Mouse (Mus musculus) left cerebral cortex, postnatal 10 days (tissue): Measurements from ENCODE around the gene Rpap1. TPM values are rescaled to one million over a fixed set of nuclear protein-coding genes. Genes with fewer than 3 reads are reported as not detected.

Source experiments
- DNase-seq, 2 experiments: peaks; one replicate each; pipeline ENCODE4 v3.0.0; 2021 to 2022; ENCODE audit warnings: low spot score in 2 of 2, mixed read lengths in 1 of 2; ENCODE audit errors: extremely low spot score in 1 of 2
- intact Hi-C: fragments of 180-260 bp; cut with DNase I; formaldehyde crosslinking; loops from one replicate; pipeline ENCODE4 v1.15.1; 2025
- total RNA-seq, 2 experiments: library from RNA; stranded (reverse); gene quantifications; 2 replicates each; pipeline ENCODE4 v1.2.3; 2021

Gene Rpap1
- total RNA-seq, 2 experiments from 2014 or later, result 15.9 to 17.1 TPM

DNA sequence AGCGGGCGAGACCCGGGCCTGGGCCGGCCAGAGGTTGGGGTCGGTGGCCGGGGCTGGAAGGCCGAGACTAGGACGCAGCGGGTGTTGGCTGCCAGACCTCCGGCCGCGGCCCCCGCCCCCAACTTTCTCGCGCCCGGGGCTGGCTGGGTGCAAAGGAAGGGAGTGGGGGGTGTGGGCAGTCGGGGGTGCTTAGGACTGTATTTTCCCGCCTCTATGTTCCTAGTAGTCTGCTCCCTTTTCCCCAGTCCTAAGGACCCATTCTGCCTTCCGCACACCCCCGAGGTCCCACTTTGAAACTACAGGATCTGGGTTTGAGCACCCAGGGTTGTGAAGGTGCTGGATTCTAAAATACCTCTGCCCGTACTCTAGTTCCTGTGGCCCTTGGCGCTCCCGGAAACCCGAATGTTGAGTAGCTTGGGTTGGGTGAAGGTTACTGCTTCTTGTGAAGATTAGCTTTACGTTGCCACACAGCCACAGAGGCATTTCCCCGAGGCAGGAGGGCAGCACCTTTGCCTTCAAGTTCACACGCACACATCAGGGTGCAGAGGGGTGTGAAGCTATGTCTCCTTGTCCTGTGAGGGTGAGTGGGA is 12.7 kb upstream of the Rpap1 start:
- no peak for DNase-seq
- intact Hi-C loops, result no loop called here

DNA sequence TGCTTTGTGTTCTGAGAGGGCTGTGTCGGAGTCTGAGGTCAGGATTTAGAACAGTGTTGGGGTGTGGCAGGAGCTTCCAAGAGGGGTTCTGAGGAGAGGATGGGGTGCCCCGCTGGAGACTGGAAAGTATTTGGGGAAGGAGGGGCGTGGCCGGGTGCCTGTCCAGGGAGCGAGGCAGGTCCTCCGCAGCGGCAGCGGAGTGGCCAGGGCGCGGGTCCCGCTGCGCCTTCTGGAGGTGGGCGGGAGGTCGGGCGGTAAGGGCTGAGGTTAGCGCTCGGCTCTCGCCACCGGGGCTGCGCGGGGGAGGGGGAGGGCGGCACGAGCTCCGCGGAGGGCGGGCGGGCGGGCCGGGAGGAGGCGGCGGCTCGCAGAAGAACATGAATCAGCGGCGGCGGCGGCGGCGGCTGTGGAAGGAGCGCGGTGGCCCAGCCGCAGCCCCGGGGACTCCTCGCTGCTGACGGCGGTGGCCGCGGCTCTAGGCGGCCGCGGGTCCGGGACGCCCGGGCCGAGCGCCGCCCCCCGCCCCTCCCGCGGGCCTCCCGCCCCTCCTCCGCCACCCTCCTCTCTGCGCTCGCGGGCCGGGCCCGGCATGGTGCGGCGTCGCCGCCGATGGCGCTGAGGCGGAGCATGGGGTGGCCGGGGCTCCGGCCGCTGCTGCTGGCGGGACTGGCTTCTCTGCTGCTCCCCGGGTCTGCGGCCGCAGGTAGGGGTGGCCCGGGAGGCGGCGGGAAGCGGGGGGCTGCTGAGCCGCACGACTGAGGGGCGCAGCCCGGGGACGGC is 12.0 kb upstream of the Rpap1 start:
- intact Hi-C loops, result no loop called here
- DNase-seq, result peak in 1 of 2 experiments; percentile 66

DNA sequence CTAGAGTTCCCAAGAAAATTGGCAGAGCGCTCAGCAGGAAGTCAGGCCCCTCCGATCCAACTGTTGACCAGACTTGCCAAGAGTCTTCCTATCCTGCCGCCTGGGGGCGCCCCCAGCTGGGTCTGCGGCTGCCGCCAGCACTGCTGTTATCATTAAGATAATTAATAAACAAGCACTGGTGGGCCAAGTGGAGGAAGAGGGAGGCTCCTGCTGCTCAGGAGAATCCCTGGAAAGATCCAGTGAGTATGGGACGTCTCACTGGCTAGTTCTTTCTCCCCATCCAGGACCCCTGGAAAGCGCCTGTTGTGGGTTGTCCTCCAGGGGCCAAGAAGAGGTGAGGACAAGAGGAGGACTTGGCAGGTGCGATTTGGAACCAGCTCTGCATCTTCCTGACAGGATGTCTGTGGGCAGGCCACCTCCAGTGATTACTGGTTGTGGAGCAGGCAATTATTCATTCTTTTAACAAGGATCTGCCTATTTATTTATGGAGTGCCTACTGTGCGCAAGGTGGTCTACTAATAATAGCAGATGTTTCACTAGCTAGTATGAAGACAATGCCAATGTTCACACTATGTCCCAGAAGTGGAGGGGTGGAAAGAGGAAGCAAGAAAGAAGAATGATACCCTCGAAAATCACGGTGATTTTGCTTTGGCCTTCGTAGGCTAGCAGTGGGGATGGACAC is 11.1 kb upstream of the Rpap1 start:
- DNase-seq, result peak in 1 of 2 experiments; percentile 79
- intact Hi-C loops, result no loop called here

DNA sequence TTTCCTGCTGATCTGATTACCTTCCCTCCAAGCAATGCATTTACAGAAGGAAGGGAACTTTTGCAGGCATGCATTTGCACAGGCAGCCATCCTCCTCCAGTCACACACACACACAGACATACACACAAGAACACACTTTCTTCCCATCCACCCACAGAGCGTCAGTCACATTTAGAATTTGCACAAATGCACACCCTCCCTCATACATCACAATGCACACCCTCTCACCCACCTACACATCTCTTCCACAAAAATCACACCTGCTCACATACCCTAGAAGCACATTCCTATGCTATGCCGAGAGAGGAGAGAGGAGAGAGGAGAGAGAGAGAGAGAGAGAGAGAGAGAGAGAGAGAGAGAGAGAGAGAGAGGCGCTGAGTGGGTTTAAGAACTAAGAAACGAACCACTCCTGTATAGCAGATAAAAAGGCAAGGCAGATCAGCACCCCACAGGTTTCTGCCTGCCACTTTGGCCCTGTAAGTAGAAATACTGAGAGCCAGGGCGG is 10.0 kb upstream of the Rpap1 start, which contains the start of gene Tyro3:
Gene Tyro3 (plus strand): TSS at position 455 of the 505 bp plus-strand sequence.
- intact Hi-C loops, result no loop called here
- DNase-seq, result no peak

DNA sequence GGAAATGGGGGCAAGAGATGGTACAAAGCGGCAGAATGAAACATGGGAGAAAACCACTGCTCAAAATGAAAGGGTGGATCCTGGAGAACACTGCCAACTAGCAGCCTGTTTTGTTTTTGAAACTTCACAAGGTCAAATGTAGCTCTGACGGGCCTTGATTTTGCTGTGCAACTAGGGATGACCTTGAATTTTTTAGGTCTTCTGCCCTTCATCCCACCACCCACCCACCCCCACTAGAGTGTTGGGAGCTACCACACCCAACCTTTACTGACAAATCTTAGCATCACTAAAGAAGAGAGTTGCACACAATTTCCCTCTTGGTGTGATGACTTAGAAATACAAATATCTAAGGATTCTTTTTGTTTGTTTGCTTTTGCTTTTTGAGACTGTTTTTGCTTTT is 2.7 kb upstream of the Rpap1 start:
- intact Hi-C loops, result loop anchor here (10.0 kb wide), 1 partner anchor 145 kb away; no protein-coding TSS in a partner anchor

DNA sequence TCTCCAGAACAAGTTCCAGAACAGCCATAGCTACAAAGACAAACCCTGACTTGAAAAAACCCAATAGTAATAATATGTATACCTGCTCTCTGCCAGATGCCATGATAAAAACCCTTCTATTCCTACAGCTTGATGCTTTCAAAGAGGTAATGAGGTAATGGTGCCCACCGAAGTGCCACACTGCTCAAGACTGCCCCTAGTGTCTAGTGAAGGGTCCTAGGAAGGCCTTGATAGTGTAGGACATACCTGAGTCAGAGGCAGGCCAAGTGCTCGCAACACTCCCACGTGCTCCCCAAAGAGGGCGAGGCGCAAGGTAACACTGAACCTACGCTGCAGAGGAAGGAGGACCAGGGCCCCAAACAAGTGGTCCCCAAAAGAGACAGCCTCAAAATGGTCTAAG is 20.1 kb downstream of the Rpap1 start:
- DNase-seq, result no peak
- intact Hi-C loops, result no loop called here

More for the DNA sequence above, 2.7 kb upstream of the Rpap1 start:
- no peak for DNase-seq

DNA sequence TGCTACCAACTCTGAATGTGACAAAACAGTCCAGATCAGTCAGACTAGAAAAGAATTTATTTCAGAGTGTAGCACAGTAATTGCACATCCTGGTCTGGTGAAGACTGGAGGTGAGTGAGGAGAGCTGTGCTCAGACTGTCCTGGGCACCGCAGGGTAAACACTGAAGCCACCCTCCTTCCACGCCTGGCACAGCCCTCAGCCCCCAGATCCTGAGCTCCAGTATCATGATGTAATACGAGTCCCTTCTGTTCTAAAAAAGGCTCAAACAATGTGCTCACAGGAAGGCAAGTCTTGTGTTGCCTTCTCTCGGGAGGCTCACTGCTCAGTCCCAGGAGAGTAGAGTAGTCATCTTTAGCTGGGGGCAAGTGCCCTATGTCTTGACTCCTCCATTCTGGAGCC is 23.4 kb downstream of the Rpap1 start:
- intact Hi-C loops, result no loop called here

DNA sequence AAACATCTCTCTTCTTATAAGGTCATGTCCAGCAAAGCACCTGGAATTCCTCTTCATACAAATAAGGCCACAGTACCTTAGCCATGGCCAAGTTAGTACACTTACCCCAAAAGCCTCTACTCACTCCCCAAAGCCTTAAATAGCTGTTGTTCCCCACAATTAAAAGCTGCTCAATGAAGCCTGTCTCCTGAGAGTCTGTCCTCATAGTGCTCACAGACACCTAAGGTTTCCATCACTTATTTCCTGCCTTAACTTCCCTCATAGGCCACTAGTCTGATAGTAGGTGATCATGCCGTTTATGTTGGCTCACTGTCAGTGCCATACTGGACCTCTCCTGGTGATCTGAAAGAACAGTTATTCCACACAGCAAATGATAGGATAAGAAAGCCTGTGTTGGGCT is 25.1 kb downstream of the Rpap1 start:
- no peak for DNase-seq
- intact Hi-C loops, result no loop called here

More for the DNA sequence above, 23.4 kb downstream of the Rpap1 start:
- no peak for DNase-seq

DNA sequence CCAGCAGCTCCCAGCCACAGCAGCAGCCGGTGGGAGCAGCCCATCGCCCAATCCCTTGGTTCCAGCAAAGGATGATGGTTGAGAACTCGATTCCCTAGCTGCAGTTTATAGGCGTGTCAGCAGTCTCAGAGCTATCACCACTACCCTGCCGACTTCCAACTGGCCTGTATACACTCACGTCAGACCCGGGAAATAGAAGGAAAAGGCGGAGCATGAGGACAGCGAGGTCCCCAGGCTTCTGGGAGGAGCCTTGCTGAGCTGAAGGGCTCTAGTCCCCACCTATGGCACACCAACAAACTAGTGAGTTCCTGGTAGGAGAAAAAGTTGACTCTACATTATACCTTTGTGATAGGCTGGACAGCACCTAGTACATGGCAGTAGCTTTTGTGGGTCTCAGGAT is 27.1 kb downstream of the Rpap1 start, which contains the start of gene Ltk:
Gene Ltk (minus strand): TSS at position 181 of the 400 bp plus-strand sequence.
- no peak for DNase-seq
- intact Hi-C loops, result no loop called here

DNA sequence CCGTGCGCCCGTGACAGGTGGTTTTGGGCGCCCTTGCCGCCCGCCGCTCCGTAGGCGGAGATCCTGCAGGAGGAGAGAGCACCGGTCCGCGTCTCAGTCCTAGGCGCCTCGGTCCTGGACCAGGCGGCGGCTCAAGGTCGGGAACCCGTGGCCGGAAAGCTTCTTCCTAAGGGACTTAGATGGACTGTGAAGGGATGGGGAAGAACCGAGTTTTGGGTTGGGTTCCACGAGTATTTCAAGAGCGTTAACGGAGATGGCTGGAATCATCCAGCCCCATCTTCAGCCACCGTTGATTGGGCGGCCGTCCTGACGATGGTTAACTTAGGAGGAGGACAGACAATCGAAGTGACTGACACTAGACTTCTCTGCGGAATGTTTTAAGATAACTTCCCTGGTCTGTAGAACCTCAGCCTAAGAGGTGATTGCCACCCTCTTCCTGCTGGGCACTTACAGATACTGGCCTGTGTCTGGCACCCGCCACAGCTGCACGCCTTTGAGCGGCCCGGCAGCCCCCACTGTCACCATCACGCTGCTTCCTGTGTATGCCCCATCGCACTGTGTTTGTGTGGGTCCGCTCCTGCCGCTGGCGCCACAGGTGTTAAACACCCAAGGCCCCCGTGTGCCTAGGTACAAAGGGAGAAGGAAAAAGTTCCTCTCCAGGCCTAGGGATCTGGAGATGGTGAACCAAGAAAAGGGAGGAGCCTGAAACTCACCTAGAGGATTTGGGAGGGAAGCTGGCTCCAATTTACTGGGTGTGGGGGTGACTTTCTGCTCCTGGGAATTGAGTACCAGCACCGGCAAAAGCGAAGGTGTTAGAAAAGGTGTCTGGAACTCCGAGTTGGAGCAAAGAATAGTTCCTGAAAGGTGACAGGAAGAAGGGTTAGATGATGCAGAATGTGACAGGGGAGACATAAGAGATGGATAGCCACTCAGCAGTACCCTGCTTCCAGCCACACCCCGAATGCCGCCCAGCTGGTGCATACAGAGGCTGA is 28.2 kb downstream of the Rpap1 start:
- no peak for DNase-seq
- intact Hi-C loops, result no loop called here

DNA sequence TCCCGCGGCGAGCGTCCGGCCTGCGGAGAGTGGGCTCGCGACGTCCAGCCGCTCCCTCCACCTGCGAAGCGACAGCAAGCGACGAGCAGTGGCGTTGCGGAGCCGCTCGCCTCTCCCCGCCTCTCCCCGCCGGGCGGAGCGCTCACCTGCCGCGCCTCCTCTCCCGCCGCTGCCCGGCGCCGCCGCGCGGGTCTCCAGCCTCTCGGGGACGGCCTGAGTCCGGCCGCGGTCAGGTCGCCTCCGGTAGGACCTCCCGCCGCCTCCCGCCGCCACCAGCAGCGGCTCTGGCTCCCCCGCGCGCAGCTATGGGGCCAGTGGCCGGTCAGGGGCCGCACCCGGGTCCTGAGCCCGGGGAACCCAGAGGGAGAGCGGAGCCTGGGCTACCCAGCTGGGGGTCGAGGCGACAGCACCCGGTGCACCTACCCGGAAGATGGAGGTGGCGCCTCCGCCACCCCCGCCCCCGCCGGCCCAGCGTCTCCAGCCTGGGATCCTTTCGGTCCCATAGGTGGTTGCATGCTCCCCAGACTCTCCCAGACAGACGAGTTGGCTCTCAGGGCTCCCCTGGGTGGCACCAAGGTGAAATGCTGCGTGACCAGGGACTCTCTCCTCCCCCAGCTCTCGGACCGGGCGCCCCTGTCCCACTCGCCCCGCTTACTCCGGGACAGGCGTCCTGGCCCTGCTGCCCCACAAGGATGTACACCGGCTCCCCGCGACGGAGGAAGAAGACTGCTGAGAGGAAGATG is 29.1 kb downstream of the Rpap1 start:
- DNase-seq, result no peak

DNA sequence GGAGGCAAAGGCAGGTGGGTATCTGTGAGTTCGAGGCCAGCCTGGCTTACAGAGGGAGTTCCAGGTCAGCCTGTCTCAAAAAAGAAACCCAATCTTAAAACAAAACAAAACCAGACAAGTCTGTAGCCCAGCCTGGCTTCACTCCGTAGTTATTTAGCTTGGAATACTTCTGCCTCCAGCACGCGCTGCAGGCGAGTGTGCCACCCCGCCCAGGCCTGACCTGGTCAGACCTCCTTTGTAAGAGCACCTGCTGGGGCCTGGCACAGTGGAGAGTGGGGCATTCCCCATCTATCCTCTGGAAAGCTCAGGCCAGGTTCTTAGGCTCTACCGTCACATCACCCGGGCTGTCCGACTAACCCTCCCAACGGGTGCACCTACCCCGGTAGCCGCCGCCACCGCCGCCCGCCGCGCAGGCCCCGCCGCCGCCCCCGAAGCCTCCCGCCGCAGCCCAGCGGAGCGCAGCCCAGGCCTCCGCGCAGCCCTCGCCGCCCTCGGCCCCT is 29.7 kb downstream of the Rpap1 start:
- no peak for DNase-seq
- intact Hi-C loops, result no loop called here

More for the DNA sequence above, 29.1 kb downstream of the Rpap1 start:
- intact Hi-C loops, result no loop called here

DNA sequence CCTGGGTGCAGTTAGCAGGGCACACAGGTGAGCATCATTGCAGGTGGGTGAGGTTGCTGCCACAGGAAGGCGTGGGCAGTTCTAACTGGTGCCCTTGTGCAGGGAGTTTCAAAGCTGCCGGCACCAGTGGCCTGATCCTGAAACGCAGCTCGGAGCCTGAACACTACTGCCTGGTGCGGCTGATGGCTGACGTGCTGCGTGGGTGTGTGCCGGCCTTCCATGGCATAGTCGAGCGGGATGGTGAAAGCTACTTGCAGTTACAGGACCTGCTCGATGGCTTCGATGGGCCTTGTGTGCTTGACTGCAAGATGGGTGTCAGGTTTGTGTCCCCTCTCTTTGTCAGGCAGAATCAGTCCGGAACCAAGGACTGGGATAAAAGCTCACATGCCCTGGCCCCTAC is 38.1 kb downstream of the Rpap1 start:
- intact Hi-C loops, result no loop called here
- DNase-seq, result peak in 1 of 2 experiments; percentile 24

DNA sequence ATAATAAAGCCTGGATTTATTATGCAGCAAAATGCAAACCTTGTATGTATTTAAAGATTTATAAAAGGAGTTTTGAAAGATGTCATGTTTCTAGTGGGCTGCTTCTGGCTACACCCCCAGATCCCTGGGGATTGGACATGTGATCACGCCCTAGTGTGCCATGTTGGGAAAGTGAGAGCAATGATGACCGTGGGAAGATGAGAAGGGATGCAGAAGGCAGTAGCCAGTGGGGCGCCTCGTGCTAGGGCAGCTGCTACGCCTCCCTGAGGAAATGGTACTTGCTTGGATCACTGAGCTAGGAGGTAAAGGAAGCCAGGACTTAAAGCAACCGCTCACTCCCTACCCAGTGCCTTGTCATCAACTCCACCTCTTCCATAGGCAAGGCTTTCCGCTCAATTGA is 39.8 kb downstream of the Rpap1 start:
- intact Hi-C loops, result no loop called here
- DNase-seq, result peak in 1 of 2 experiments; percentile 40

DNA sequence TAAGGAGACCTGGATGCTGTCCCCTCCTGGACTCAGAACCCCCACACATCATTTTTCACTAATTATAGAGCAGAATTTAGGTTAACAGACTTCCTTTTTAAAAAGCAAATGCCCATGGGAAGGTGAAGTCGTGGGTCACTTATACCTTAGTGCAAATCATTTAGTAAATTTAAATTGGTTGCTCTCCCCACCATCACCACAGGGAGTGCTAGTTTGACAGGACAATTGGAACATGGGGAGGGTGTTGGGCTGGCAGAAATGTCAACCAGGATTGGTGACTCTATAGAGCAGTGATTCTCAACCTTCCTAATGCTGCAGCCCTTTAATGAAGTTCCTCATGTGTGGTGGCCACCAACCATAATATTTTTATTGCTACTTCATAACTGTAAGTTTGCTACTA is 42.1 kb downstream of the Rpap1 start:
- peak in 1 of 2 experiments; percentile 25 for DNase-seq
- intact Hi-C loops, result no loop called here

DNA sequence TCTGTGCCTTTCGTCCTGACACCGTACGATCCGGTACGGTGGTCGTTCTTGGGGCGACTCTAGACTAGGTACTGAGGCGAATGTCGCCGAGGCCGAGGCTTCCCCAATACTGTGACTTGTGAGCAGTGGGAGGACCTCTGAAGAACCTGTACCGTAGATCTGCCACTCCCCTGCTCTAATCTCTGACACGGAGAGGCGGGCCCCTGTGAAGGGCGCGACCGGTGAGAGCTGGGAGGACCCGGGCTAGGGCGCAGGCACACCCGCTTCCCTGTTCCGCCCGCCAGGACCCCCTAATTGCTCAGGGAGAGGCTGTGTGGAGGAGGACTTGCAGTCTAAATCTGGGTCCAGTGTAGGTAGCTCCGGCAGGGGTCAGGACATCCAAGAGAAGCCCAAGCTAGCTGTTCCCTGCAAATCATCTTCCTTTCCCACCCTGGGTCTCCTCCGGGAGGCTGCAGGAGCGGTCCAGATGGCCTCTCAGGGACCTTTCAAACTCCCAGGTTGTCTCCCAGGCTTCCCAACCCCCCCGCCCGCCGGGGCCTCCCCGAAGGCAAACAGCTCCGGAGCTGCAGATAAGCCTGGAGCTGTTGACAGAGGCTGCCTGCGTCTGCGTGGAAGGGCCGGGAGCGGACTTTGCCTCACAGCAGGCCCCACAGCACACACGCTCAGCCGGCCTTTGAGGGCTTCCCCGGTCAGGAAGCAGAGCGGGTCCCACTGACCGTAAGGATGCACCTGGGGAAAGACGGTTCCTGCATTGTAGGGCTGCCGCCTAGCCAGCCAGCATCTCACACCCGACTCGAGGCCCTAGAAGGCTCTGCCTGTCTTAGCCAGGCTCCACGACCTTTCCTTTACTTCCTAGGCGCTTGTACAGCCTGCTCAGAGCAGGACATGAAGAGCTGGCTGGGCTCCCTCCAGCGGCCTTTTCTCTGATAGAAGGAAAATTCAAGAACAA is 42.9 kb downstream of the Rpap1 start:
- intact Hi-C loops, result no loop called here
- DNase-seq, result peak in 1 of 2 experiments; percentile 68

DNA sequence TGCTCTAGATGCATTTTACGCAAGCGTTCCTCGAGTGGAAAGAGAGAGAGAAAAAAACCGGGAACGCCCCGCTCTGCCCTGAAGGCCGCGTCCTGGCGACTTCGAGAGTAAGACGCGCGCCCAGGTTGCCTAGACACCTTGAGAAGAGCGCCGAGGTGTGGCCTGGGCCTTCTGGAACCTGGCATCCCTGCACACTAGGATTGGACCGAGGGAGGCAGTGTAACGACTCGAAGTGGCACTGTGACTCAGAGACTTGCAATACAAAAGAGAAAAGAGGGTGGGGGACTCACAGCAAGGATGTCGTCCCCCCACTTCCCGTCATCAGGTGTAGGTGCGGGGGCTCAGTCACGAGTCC is 43.6 kb downstream of the Rpap1 start:
- no peak for DNase-seq
- intact Hi-C loops, result no loop called here
